Mouse (Mus musculus) cerebellum, postnatal 25 days (tissue): Measurements from ENCODE around the gene Mn1.

Experiments used
- DNase-seq, 2 experiments: peaks; one replicate each; pipeline ENCODE4 v3.0.0; 2021; ENCODE audit warnings: mixed read lengths in 2 of 2

The Mn1 gene

GRCm38 (mm10) chr5:111416591-111417374, at the start of gene Mn1:
Gene Mn1, plus strand, starts transcription at chr5:111417362.
- DNase-seq, result peak; percentile 52 to 69

DNA sequence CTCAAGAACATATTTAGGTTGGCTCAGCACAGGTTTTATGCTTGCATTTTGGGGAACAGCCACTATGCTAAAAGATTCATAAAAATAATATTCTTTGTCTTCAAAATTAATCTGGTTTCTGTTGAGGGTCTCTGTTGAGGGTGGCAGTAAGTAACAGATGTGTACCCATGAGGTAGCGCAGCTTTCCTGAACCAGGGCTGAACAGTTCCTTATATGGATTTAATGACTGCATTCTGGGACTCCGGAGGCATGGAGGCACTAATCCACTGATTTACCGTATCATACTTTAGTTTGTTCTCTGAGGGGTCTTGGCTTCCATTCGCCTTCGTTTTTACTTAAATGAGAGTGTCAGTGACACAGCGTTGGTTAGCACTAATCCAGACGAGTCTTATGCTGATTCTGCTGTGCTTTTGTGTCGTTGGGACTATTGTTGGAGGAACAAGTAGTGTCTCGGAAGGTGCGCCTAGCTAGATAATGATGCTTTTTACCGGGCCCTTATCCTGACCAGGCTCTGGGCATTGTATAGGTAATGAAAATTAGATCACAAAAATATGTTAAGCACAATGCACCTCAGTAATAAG, 49.1 kb upstream of the Mn1 start:
- DNase-seq, result no peak

GRCm38 (mm10) chr5:111368576-111368975, 48.6 kb upstream of the Mn1 start:
- DNase-seq, result no peak

- no peak for DNase-seq
Measured at GRCm38 (mm10) chr5:111375616-111376015, 41.5 kb upstream of the Mn1 start.

DNA sequence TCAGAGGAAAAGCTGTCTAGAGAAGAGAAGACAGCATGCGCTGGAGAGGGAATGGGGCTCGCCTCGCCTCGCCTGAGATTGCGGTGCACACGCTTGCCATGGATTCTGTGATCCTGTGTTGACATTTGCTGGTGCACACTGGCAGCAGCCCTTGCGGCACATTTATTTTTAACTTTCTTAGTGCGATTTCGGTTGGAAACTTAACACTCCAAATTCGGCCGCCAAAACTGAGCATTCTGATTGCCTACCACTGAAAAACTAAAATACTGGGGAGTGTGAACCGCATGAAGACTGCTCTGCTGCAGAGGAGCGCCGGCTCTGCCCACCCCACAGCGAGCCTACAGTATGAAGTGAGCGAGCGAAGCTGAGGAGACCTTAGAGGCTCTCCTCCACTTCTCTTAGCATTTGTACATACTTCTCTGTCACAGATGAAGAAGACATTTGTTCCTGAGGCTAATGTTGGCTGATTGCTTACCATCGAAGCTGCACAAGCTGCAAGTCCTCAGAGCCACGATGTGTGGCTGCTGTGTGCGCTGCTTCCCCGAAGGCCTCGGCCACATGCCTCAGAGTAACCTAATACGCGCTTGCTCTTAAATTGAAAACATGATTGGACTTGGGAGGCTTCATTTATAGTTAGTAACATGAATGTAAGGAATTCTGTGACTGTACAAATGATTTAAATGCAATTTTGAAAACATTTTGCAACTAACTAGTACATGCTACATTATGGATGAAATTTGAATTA, 40.7 kb upstream of the Mn1 start:
- DNase-seq, result no peak

GRCm38 (mm10) chr5:111378126-111378993, 38.8 kb upstream of the Mn1 start:
- peak in 1 of 2 experiments; percentile 30 for DNase-seq

DNA sequence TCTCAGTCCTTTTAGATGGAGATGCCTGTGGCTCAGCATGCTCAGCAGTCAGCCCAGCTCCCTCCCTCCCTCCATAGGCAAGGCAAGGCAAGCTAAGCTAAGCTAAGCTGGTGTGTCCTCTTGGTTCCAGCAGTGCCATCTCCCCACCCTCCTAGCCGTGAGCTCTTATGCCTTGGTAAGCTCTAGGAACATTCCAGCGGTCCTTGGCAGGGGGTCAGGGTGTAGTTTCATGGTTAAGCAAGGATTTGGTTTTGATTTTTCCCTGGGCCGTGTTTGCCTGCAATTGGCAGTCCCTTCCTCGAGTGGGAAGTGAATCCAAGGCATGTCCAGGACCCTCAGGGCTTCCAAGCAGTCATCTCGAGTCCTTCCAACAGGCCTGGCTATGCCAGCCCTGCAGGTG, 33.8 kb upstream of the Mn1 start:
- DNase-seq, result no peak

DNA sequence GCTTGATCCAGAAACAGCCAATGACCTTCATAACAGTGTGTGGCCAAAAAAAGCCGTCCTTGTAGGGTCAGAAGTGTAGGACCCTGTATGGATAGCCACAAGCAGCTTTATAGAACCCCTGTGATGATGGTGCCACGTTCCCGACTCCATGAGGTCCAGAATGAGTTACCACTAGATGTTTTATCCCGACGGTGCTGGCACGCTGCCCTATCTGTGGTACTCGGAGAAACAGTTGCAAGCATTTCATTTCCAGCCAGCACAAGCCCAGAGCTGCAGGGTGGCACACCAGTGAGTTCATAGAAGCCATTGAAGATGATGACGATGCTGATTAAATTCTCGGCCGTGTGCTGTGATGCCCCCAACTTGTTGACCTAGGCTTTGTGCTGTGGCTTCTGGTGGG, 26.3 kb upstream of the Mn1 start:
- peak in 1 of 2 experiments; percentile 20 for DNase-seq

DNA sequence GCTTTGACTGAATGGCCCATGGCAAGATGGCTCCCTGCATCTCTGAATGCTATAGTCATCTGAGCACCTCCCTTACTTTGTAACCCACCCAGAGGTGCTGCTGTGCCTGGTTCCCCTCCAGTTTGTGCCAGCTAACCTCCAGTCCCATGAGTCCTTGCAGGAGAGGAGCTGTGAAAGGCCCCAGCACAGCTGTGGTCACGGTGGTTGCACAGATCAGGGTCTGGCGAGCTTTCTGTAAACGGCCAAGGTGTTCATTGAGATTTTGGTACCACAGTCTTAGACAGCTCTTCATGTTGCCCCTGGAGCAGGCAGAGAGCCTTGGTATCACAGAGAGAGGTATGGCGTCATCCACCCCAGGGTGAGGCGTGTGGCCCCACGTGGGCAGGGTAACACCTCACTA, 25.7 kb upstream of the Mn1 start:
- DNase-seq, result no peak

- DNase-seq, result peak; percentile 63 to 79
Measured at GRCm38 (mm10) chr5:111393346-111394197, 23.6 kb upstream of the Mn1 start.

GRCm38 (mm10) chr5:111394198-111395053, 22.7 kb upstream of the Mn1 start:
- DNase-seq, result peak in 1 of 2 experiments; percentile 32

- DNase-seq, result no peak
Measured at GRCm38 (mm10) chr5:111395771-111396170, 21.4 kb upstream of the Mn1 start.

- no peak for DNase-seq
Measured at GRCm38 (mm10) chr5:111396199-111396598, 21.0 kb upstream of the Mn1 start.

DNA sequence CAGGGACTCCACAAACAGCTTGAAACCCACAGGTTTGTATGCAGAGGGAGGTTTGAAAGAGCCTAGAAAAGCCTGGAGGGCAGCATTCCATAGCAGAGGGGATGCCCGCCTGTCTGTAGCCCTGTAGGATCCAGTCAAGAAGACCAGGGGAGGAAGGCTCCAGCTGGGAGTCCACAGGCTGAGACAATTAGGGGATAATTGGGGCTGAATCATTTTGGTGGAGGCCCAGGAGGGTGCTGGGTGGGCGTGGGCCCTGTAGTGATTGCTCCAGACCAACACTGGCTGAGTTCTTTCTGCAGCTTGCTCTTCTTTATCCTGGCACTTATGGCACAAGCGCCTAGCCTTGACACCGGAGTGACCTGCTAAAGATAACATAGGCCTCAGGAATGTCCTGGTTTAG, 18.7 kb upstream of the Mn1 start:
- DNase-seq, result no peak

- no peak for DNase-seq
Measured at GRCm38 (mm10) chr5:111399271-111399670, 17.9 kb upstream of the Mn1 start.

DNA sequence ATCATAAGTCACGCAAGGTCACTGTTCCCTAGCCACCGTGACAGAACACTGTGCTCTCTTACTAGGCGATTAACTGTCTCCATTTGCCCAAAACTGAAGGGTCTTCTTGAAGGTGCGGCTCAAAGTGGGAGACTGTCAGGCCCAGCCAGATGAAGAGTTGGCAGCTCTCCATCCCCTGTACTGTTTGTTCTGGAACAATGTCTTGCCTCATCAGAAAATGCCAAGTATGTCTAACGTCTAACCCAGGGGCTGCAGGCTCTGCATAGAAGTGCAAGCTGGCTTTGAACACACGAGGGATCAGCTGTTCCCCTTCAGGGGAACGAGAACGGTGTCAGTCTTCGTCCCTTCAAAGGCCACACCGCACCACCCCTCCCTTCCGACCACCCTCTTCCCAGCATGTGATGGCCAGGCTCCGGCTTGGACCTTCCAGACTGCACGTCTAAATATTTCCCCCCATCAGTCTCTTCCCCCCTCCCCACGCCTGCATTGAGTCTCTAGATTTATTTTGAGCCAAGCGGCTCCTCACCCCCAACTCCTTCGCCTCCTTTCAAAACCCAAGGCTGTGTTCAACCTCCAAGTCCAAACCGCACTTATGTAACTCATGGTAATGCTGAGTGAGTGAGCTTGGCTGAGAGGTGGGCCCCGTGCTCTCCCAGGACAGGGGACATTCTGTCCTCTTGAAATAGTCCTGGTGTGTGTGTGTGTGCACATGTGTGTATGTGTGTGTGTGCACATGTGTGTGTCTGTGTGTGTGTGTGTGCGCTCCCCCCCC, 15.1 kb upstream of the Mn1 start:
- DNase-seq, result no peak

- no peak for DNase-seq
Measured at GRCm38 (mm10) chr5:111402651-111402996, 14.5 kb upstream of the Mn1 start.

- no peak for DNase-seq
Measured at GRCm38 (mm10) chr5:111404721-111405120, 12.4 kb upstream of the Mn1 start.

GRCm38 (mm10) chr5:111408470-111409105, 8.6 kb upstream of the Mn1 start:
- DNase-seq, result no peak
